23 mouse cellular contexts compared by ENCODE assay signal in the genomic region with DNA sequence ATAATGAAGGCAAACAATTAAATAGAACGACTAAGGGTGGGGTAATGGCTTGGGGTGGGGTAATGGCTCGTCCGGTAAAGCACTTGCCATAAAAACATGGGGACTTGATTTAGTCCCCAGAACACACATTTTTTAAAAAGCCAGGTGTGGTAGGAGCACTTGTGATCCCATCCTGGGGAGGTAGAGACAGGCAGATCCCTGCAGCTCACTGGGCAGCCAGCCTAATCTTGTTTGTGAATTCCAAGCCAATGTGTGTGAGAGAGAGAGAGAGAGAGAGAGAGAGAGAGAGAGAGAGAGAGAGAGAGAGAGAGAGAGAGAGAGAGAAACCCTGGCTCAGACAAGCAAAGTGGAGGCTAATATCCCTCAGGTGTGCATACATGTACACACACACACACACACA. TPM values are rescaled to one million over a fixed set of nuclear protein-coding genes. Genes with fewer than 3 reads are reported as not detected.
DNase-seq lines count a peak whose midpoint lies in the region; ATAC-seq and TF ChIP-seq lines count a peak whose summit lies in the region.
"Had no signal": no experiment of that assay in that cellular context is flagged by ENCODE, and none has a peak within 500 bp of the region (broad histone marks: within the 10 kb centered on the region; RNA-seq: fewer than 3 reads in every experiment).

No protein-coding gene starts in this region.

- no peaks in the 10 kb centered on the region for H3K27me3 ChIP-seq in heart, embryonic 16.5 days (ENCODE audit: control insufficient read depth, insufficient read depth, low read length)
- no peaks in the 10 kb centered on the region for H3K27me3 ChIP-seq in heart, embryonic 11.5 days (ENCODE audit: control insufficient read depth, insufficient read depth, low read length)
- no peaks in the 10 kb centered on the region for H3K27me3 ChIP-seq in forebrain, postnatal 0 days (ENCODE audit: insufficient read depth, low read length)
- no peaks in the 10 kb centered on the region for H3K27me3 ChIP-seq in midbrain, embryonic 16.5 days (ENCODE audit: control insufficient read depth, insufficient read depth, low read depth, low read length)
- H3K27me3 ChIP-seq: hindbrain, embryonic 13.5 days; limb, embryonic 12.5 days had no signal

- 0 out of 2 replicates have a peak, but pooled peaks have one; percentile 10 for ATAC-seq in heart, embryonic 16.5 days (replicated peaks; ENCODE audit: extremely low read depth, insufficient read depth, low FRiP score)
- ATAC-seq in heart, embryonic 11.5 days (replicated peaks; ENCODE audit: insufficient number of reproducible peaks, low FRiP score, low TSS enrichment), result no peak
- ATAC-seq in forebrain, postnatal 0 days, result no peak
- ATAC-seq in midbrain, embryonic 16.5 days, result no peak
- ATAC-seq: forebrain, embryonic 16.5 days; liver, postnatal 0 days had no signal

- WGBS in heart, embryonic 16.5 days, result 63% methylated on average over 3 of the region's 3 CpGs
- WGBS in heart, embryonic 11.5 days (ENCODE audit: insufficient replicate concordance), result 67% methylated on average over 3 of the region's 3 CpGs
- 72% methylated on average over 3 of the region's 3 CpGs for WGBS in forebrain, postnatal 0 days
- WGBS in midbrain, embryonic 16.5 days, result 68% methylated on average over 3 of the region's 3 CpGs

- no peak overlapping the region for H3K4me3 ChIP-seq in heart, embryonic 16.5 days (ENCODE audit: low read length)
- H3K4me3 ChIP-seq in heart, embryonic 11.5 days (ENCODE audit: low read depth, low read length), result no peak overlapping the region
- H3K4me3 ChIP-seq in forebrain, postnatal 0 days (ENCODE audit: low read depth, low read length), result no peak overlapping the region
- H3K4me3 ChIP-seq in midbrain, embryonic 16.5 days (ENCODE audit: low read depth, low read length), result no peak overlapping the region
- H3K4me3 ChIP-seq: forebrain, embryonic 10.5 days; hindbrain, embryonic 13.5 days; limb, embryonic 12.5 days; midbrain, embryonic 10.5 days had no signal

- H3K4me2 ChIP-seq in heart, embryonic 16.5 days (ENCODE audit: low read depth, low read length), result no peak overlapping the region
- no peak overlapping the region for H3K4me2 ChIP-seq in heart, embryonic 11.5 days
- H3K4me2 ChIP-seq in forebrain, postnatal 0 days (ENCODE audit: low read depth), result no peak overlapping the region
- H3K4me2 ChIP-seq in midbrain, embryonic 16.5 days (ENCODE audit: low read length), result no peak overlapping the region
- H3K4me2 ChIP-seq: hindbrain, embryonic 13.5 days; limb, embryonic 12.5 days; liver, embryonic 11.5 days had no signal

- peak; percentile 38 for DNase-seq in cerebellum, adult 11 months
- no peak for DNase-seq in cerebellum, postnatal 4 days (ENCODE audit: low spot score in 2 of 2)
- peak; percentile 62 for DNase-seq in cerebellum, adult 9-10 months
- DNase-seq in forebrain, postnatal 0 days, result no peak
- DNase-seq: kidney, adult 11 months; kidney, postnatal 4 days; liver, postnatal 0 days; lung, postnatal 10 days; thymus, adult 18-20 months; thymus, postnatal 36 days had no signal

- H3K4me1 ChIP-seq in heart, embryonic 16.5 days (ENCODE audit: control insufficient read depth, insufficient read depth, low read length), result peaks cover 10% of the 10 kb centered on the region
- peaks cover 9% of the 10 kb centered on the region for H3K4me1 ChIP-seq in heart, embryonic 11.5 days (ENCODE audit: control insufficient read depth, insufficient read depth, low read length)
- no peaks in the 10 kb centered on the region for H3K4me1 ChIP-seq in forebrain, postnatal 0 days (ENCODE audit: insufficient read depth)
- no peaks in the 10 kb centered on the region for H3K4me1 ChIP-seq in midbrain, embryonic 16.5 days (ENCODE audit: control insufficient read depth, insufficient read depth, low read length)
- H3K4me1 ChIP-seq: forebrain, embryonic 10.5 days; hindbrain, embryonic 13.5 days; limb, embryonic 12.5 days; midbrain, embryonic 10.5 days had no signal

- H3K9me3 ChIP-seq in heart, embryonic 16.5 days (replicated peaks; ENCODE audit: control insufficient read depth, low read length), result no peaks in the 10 kb centered on the region
- H3K9me3 ChIP-seq in heart, embryonic 11.5 days (replicated peaks; ENCODE audit: control insufficient read depth, low read length), result no peaks in the 10 kb centered on the region
- H3K9me3 ChIP-seq in forebrain, postnatal 0 days (ENCODE audit: low read length), result no peaks in the 10 kb centered on the region
- H3K9me3 ChIP-seq in midbrain, embryonic 16.5 days (replicated peaks; ENCODE audit: control insufficient read depth, low read length, poor library complexity, severe bottlenecking), result no peaks in the 10 kb centered on the region
- H3K9me3 ChIP-seq: forebrain, embryonic 10.5 days; hindbrain, embryonic 13.5 days; limb, embryonic 12.5 days; midbrain, embryonic 10.5 days had no signal

- no peak overlapping the region for H3K9ac ChIP-seq in heart, embryonic 16.5 days (ENCODE audit: low read length)
- no peak overlapping the region for H3K9ac ChIP-seq in heart, embryonic 11.5 days (ENCODE audit: low read depth, low read length)
- H3K9ac ChIP-seq in forebrain, postnatal 0 days, result no peak overlapping the region
- H3K9ac ChIP-seq in midbrain, embryonic 16.5 days (ENCODE audit: low read depth, low read length), result no peak overlapping the region
- H3K9ac ChIP-seq: hindbrain, embryonic 13.5 days; limb, embryonic 12.5 days; liver, postnatal 0 days had no signal

- no peak for TF ChIP-seq CTCF in forebrain, postnatal 0 days (IDR thresholded peaks at IDR 0.05; ENCODE audit: low read depth)

- no peak overlapping the region for H3K27ac ChIP-seq in heart, embryonic 16.5 days (ENCODE audit: low read length)
- H3K27ac ChIP-seq in heart, embryonic 11.5 days (ENCODE audit: low read depth, low read length), result no peak overlapping the region
- no peak overlapping the region for H3K27ac ChIP-seq in forebrain, postnatal 0 days (ENCODE audit: low read depth, low read length)
- H3K27ac ChIP-seq in midbrain, embryonic 16.5 days (ENCODE audit: low read length), result no peak overlapping the region
- H3K27ac ChIP-seq: forebrain, embryonic 10.5 days; hindbrain, embryonic 13.5 days; limb, embryonic 12.5 days; midbrain, embryonic 10.5 days had no signal

- H3K36me3 ChIP-seq in heart, embryonic 16.5 days (ENCODE audit: control insufficient read depth, insufficient read depth), result no peaks in the 10 kb centered on the region
- H3K36me3 ChIP-seq in heart, embryonic 11.5 days (ENCODE audit: control insufficient read depth, insufficient read depth, low read length), result no peaks in the 10 kb centered on the region
- no peaks in the 10 kb centered on the region for H3K36me3 ChIP-seq in forebrain, postnatal 0 days (ENCODE audit: insufficient read depth)
- H3K36me3 ChIP-seq in midbrain, embryonic 16.5 days (ENCODE audit: control insufficient read depth, insufficient read depth, low read length), result no peaks in the 10 kb centered on the region
- H3K36me3 ChIP-seq: forebrain, embryonic 10.5 days; hindbrain, embryonic 13.5 days; limb, embryonic 12.5 days; midbrain, embryonic 10.5 days had no signal

RNA-seq across cellular contexts. Expression of gene Pla2g4e, which starts 9.8 kb away (rescaled TPM):
- 1.6 and 2.1 TPM in 2 replicates for polyA plus RNA-seq in heart, embryonic 16.5 days (2015; fragmentation: Nextera tagmentation; extraction: Ambion mirVana)
- 0.49 and 0.62 TPM in 2 replicates for polyA plus RNA-seq in heart, embryonic 11.5 days (2014; fragmentation: Nextera tagmentation; extraction: Ambion mirVana)
- 10.4 and 13.1 TPM in 2 replicates for total RNA-seq in forebrain, postnatal 0 days (2014; rRNA removed)
- 6.6 and 8.6 TPM in 2 replicates for polyA plus RNA-seq in forebrain, postnatal 0 days (2015; fragmentation: Nextera tagmentation; extraction: Ambion mirVana)
- polyA plus RNA-seq in midbrain, embryonic 16.5 days (2015; fragmentation: Nextera tagmentation; extraction: Ambion mirVana), result 5.7 and 6.7 TPM in 2 replicates
- total RNA-seq: neutrophil, adult 5-6 weeks had no signal
- polyA plus RNA-seq: embryonic facial prominence, embryonic 11.5 days; liver, embryonic 11.5 days; liver, postnatal 0 days had no signal

RNA-seq across cellular contexts. Expression of gene Pla2g4d, which starts 53.6 kb away (rescaled TPM):
- not detected in 2 replicates for polyA plus RNA-seq in heart, embryonic 16.5 days (2015; fragmentation: Nextera tagmentation; extraction: Ambion mirVana)
- polyA plus RNA-seq in heart, embryonic 11.5 days (2014; fragmentation: Nextera tagmentation; extraction: Ambion mirVana), result not detected in 2 replicates
- 0.15 TPM in 1 of 2 replicates, not detected in the other for total RNA-seq in forebrain, postnatal 0 days (2014; rRNA removed)
- 0.07 and 0.21 TPM in 2 replicates for polyA plus RNA-seq in forebrain, postnatal 0 days (2015; fragmentation: Nextera tagmentation; extraction: Ambion mirVana)
- polyA plus RNA-seq in midbrain, embryonic 16.5 days (2015; fragmentation: Nextera tagmentation; extraction: Ambion mirVana), result 0.08 TPM in 1 of 2 replicates, not detected in the other
- total RNA-seq: gastrocnemius, postnatal 36 days; neutrophil, adult 5-6 weeks had no signal
- polyA plus RNA-seq: forebrain, embryonic 16.5 days; hindbrain, embryonic 13.5 days; liver, embryonic 11.5 days; liver, postnatal 0 days; small intestine, adult 2 months had no signal

Comparison
In these comparisons a context has a peak if more than half of its experiments do, and no peak if none do; other contexts are left out.
1. DNase-seq: peak in cerebellum, adult 11 months (single experiment) and cerebellum, adult 9-10 months (single experiment); none in cerebellum, postnatal 4 days (0 of 2) and forebrain, postnatal 0 days (single experiment).